Mouse (Mus musculus) E14TG2a.4 (cell line): ENCODE data around the gene Shank3.

Source experiments
- CTCF ChIP-seq: conservative IDR thresholded peaks from 2 replicates; pipeline ENCODE4 v1.5.1; 2014; ENCODE audit warnings: low read length
- NANOG ChIP-seq: IDR thresholded peaks from 2 replicates; pipeline ENCODE4 v1.6.1; 2014; ENCODE audit warnings: borderline replicate concordance, low read length, mixed read lengths
- POU5F1 ChIP-seq: IDR thresholded peaks from 2 replicates; pipeline ENCODE4 v1.6.1; 2014; ENCODE audit warnings: low read length, borderline replicate concordance

GRCm38 (mm10) chr15:89607888-89608287, 108.5 kb downstream of the Shank3 start:
- TF ChIP-seq CTCF (no peak), POU5F1 (no peak), NANOG (no peak)
